Mouse (Mus musculus) MEL (cell line): ENCODE measurements around the gene Crocc. TPM values are rescaled to one million over a fixed set of nuclear protein-coding genes. Genes with fewer than 3 reads are reported as not detected.

ENCODE experiments used
- DNase-seq: peaks from one replicate; pipeline ENCODE4 v3.0.0; 2011; ENCODE audit warnings: low read depth, low spot score
- H3K27ac ChIP-seq: 2 replicates; pipeline ENCODE4 v1.5.1; 2012; ENCODE audit warnings: low read depth, mild to moderate bottlenecking, control low read depth, low read length, moderate library complexity; ENCODE audit not compliant: control insufficient read depth
- H3K27me3 ChIP-seq, 2 experiments: fragments of 150-350 bp in 1 of 2; sonication (generic) in 1 of 2; 2 replicates each; pipeline ENCODE4 v1.6.1; 2012; ENCODE audit warnings: low read length in 2 of 2, mild to moderate bottlenecking in 2 of 2, improper control_type of control experiment in 1 of 2, moderate library complexity in 1 of 2; ENCODE audit not compliant: insufficient read depth in 2 of 2, control insufficient read depth in 1 of 2
- H3K36me3 ChIP-seq, 2 experiments: 2 replicates each; pipeline ENCODE4 v1.6.1; 2012 to 2014; ENCODE audit warnings: low read length in 2 of 2, improper control_type of control experiment in 1 of 2, inconsistent platforms in 1 of 2, mild to moderate bottlenecking in 1 of 2; ENCODE audit not compliant: insufficient read depth in 2 of 2, control insufficient read depth in 1 of 2
- H3K4me1 ChIP-seq, 2 experiments: fragments of 150-350 bp in 1 of 2; sonication (generic) in 1 of 2; 2 replicates each; pipeline ENCODE4 v1.6.1; 2012; ENCODE audit warnings: low read length in 2 of 2, improper control_type of control experiment in 1 of 2, mild to moderate bottlenecking in 1 of 2; ENCODE audit not compliant: insufficient read depth in 2 of 2, control insufficient read depth in 1 of 2
- H3K4me3 ChIP-seq, 2 experiments: fragments of 150-350 bp in 1 of 2; sonication (generic) in 1 of 2; 2 replicates each; pipeline ENCODE4 v1.5.1; 2012; ENCODE audit warnings: low read depth in 2 of 2, low read length in 2 of 2, mild to moderate bottlenecking in 2 of 2, moderate library complexity in 2 of 2, control low read depth in 1 of 2, improper control_type of control experiment in 1 of 2; ENCODE audit not compliant: control insufficient read depth in 1 of 2, insufficient read depth in 1 of 2
- H3K79me2 ChIP-seq: 2 replicates; pipeline ENCODE4 v1.6.1; 2012; ENCODE audit warnings: mild to moderate bottlenecking, low read length, moderate library complexity; ENCODE audit not compliant: control insufficient read depth, poor library complexity, insufficient read depth
- H3K9ac ChIP-seq: 2 replicates; pipeline ENCODE4 v1.6.1; 2012; ENCODE audit warnings: low read depth, mild to moderate bottlenecking, control low read depth, low read length, moderate library complexity; ENCODE audit not compliant: control insufficient read depth, poor library complexity, severe bottlenecking
- H3K9me3 ChIP-seq: fragments of 150-350 bp; sonication (generic); replicated peaks from 2 replicates; pipeline ENCODE4 v1.6.1; 2012; ENCODE audit warnings: mild to moderate bottlenecking, low read length, improper control_type of control experiment, moderate library complexity; ENCODE audit not compliant: insufficient read depth
- CHD1 ChIP-seq: IDR thresholded peaks from 2 replicates; pipeline ENCODE4 v1.6.1; 2012; ENCODE audit warnings: low read depth, mild to moderate bottlenecking, inconsistent platforms, low read length, improper control_type of control experiment
- EP300 ChIP-seq, 2 experiments: IDR thresholded peaks; 2 replicates each; pipeline ENCODE4 v1.6.1; 2011; ENCODE audit warnings: improper control_type of control experiment in 2 of 2, low read length in 2 of 2, low read depth in 1 of 2, mild to moderate bottlenecking in 1 of 2
- ETS1 ChIP-seq: IDR thresholded peaks from 2 replicates; pipeline ENCODE4 v1.6.1; 2012; ENCODE audit warnings: low read depth, mild to moderate bottlenecking, inconsistent platforms, low read length, improper control_type of control experiment, moderate library complexity
- GABPA ChIP-seq: IDR thresholded peaks from 2 replicates; pipeline ENCODE4 v1.6.1; 2012; ENCODE audit warnings: low read depth, mild to moderate bottlenecking, inconsistent platforms, low read length, improper control_type of control experiment, moderate library complexity
- GATA1 ChIP-seq: IDR thresholded peaks from 2 replicates; pipeline ENCODE4 v1.6.1; 2011; ENCODE audit warnings: low read depth, low read length, improper control_type of control experiment
- KAT2A ChIP-seq: conservative IDR thresholded peaks from 2 replicates; pipeline ENCODE4 v1.6.1; 2012; ENCODE audit warnings: low read depth, low read length, improper control_type of control experiment, inconsistent platforms
- MAFK ChIP-seq: IDR thresholded peaks from 2 replicates; pipeline ENCODE4 v1.6.1; 2011; ENCODE audit warnings: low read depth, mild to moderate bottlenecking, low read length, improper control_type of control experiment, borderline replicate concordance
- MAZ ChIP-seq: IDR thresholded peaks from 2 replicates; pipeline ENCODE4 v1.6.1; 2012; ENCODE audit warnings: low read depth, mild to moderate bottlenecking, inconsistent platforms, low read length, improper control_type of control experiment
- MEF2A ChIP-seq: IDR thresholded peaks from 2 replicates; pipeline ENCODE4 v1.6.1; 2014; ENCODE audit warnings: low read depth, mild to moderate bottlenecking, inconsistent platforms, low read length, improper control_type of control experiment; ENCODE audit not compliant: poor library complexity, insufficient replicate concordance, severe bottlenecking; ENCODE audit errors: extremely low read depth
- MXI1 ChIP-seq: IDR thresholded peaks from 2 replicates; pipeline ENCODE4 v1.6.1; 2011; ENCODE audit warnings: mild to moderate bottlenecking, low read depth, low read length, improper control_type of control experiment
- MYB ChIP-seq: IDR thresholded peaks from 2 replicates; pipeline ENCODE4 v1.6.1; 2011; ENCODE audit warnings: mild to moderate bottlenecking, low read depth, low read length, improper control_type of control experiment
- MYC ChIP-seq: IDR thresholded peaks from 2 replicates; pipeline ENCODE4 v1.6.1; 2011; ENCODE audit warnings: low read depth, mild to moderate bottlenecking, low read length, improper control_type of control experiment, moderate library complexity
- NELFE ChIP-seq: IDR thresholded peaks from 2 replicates; pipeline ENCODE4 v1.6.1; 2011; ENCODE audit warnings: low read depth, low read length, improper control_type of control experiment
- POLR2A ChIP-seq, 2 experiments: IDR thresholded peaks; 2 replicates each; pipeline ENCODE4 v1.6.1; 2011 to 2012; ENCODE audit warnings: low read length in 2 of 2, mild to moderate bottlenecking in 2 of 2, control low read depth in 1 of 2, improper control_type of control experiment in 1 of 2, low read depth in 1 of 2, moderate library complexity in 1 of 2; ENCODE audit not compliant: control insufficient read depth in 1 of 2, insufficient read depth in 1 of 2, poor library complexity in 1 of 2
- POLR2AphosphoS2 ChIP-seq: IDR thresholded peaks from 2 replicates; pipeline ENCODE4 v1.6.1; 2011; ENCODE audit warnings: low read length, improper control_type of control experiment
- RCOR1 ChIP-seq: IDR thresholded peaks from 2 replicates; pipeline ENCODE4 v1.6.1; 2012; ENCODE audit warnings: low read depth, mild to moderate bottlenecking, inconsistent platforms, low read length, improper control_type of control experiment
- SIN3A ChIP-seq: IDR thresholded peaks from 2 replicates; pipeline ENCODE4 v1.6.1; 2012; ENCODE audit warnings: low read length, improper control_type of control experiment, inconsistent platforms
- TAL1 ChIP-seq: IDR thresholded peaks from 2 replicates; pipeline ENCODE4 v1.6.1; 2012; ENCODE audit warnings: mild to moderate bottlenecking, inconsistent platforms, low read length, moderate library complexity, mixed read lengths
- TBP ChIP-seq: IDR thresholded peaks from 2 replicates; pipeline ENCODE4 v1.8.0; 2011; ENCODE audit warnings: low read depth, low read length, improper control_type of control experiment
- TCF12 ChIP-seq: IDR thresholded peaks from 2 replicates; pipeline ENCODE4 v1.6.1; 2014; ENCODE audit warnings: low read depth, mild to moderate bottlenecking, inconsistent platforms, low read length, improper control_type of control experiment, moderate library complexity
- USF2 ChIP-seq, 2 experiments: IDR thresholded peaks; 2 replicates each; pipeline ENCODE4 v1.6.1; 2011 to 2012; ENCODE audit warnings: improper control_type of control experiment in 2 of 2, low read length in 2 of 2, borderline replicate concordance in 1 of 2, inconsistent platforms in 1 of 2, low read depth in 1 of 2, mild to moderate bottlenecking in 1 of 2; ENCODE audit not compliant: insufficient read depth in 1 of 2
- ZKSCAN1 ChIP-seq: IDR thresholded peaks from 2 replicates; pipeline ENCODE4 v1.6.1; 2012; ENCODE audit warnings: low read depth, mild to moderate bottlenecking, inconsistent platforms, low read length, improper control_type of control experiment, moderate library complexity
- ZNF384 ChIP-seq: IDR thresholded peaks from 2 replicates; pipeline ENCODE4 v1.6.1; 2012; ENCODE audit warnings: low read depth, mild to moderate bottlenecking, inconsistent platforms, low read length, improper control_type of control experiment
- polyA plus RNA-seq, 2 experiments: library from polyadenylated mRNA; stranded (reverse) in 1 of 2; unstranded in 1 of 2; fragments of >175 nt in 1 of 2; fragments of >200 nt in 1 of 2; gene quantifications; 2 replicates each; pipeline versions ENCODE4 v1.2.1 to v1.2.4; 2012; ENCODE audit warnings: low replicate concordance in 2 of 2, low read depth in 1 of 2; ENCODE audit not compliant: insufficient read length in 2 of 2, insufficient read depth in 1 of 2, missing spikeins in 1 of 2
- total RNA-seq: library from RNA; depleted of rRNA; stranded (reverse); fragments of 300-350 nt; gene quantifications from 2 replicates; pipeline ENCODE4 v1.2.3, GENCODE M21; 2012

The Crocc gene
- total and polyA plus RNA-seq, 3 experiments: 0.77 to 3.6 TPM; not detected in 1

DNA sequence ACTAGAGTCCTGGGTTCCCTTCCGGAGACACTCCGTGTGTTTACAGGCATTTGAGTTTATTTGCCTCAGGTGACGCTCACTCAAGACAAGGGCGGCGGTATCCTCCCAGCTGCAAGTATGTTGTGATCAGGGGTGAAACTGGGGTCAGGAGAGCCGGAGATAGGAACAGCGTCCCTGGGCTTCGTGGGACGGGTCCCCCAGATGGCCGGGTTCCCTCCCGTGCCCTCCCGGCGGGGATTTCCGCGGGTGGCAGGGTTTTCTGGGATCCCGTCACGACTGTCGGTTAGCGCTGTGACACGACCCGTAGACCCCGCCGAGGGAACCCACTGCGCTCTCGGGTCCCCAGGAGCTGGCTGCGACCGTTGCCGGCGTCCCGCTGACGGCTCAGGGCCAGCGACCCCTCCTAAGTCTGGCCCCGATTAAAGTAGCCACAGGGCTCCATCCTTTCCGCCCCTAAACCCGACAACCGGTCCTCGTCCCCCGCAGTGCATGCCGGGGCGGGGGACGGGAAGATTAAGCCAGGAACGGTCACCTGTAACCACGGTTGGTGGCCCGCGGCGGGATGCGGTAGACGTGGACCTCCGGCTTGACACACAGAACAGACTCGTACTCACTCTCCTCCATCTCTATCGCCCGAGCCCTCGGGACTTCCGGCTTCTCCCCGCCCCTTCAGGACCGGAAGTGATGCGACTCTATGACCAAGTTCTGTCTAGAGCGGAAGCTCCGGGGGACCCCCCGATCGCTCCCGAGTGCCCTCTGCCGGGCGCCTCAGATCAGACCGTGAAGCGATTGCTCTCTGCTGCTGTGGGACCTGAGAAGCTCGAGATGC is 17.5 kb upstream of the Crocc start, which contains the start of gene Necap2 (continued):
- TF ChIP-seq MYC: no peak
- TF ChIP-seq TCF12: peak; percentile 68
- TF ChIP-seq POLR2AphosphoS2: peak; percentile 83; the same call in 1 of the 2 replicates
- TF ChIP-seq TAL1: no peak
- TF ChIP-seq GABPA: no peak
- no peak for TF ChIP-seq RCOR1
- TF ChIP-seq ETS1: peak; percentile 65
- peak; percentile 68; the same call in 1 of the 2 replicates for TF ChIP-seq KAT2A
- TF ChIP-seq EP300 (IDR thresholded peaks at IDR 0.05; ENCODE audit: low read depth in 1 of 2, low read length in 2 of 2): peak in 1 of 2 experiments; percentile 31; a peak in 2 of 4 replicates
- TF ChIP-seq TBP: peak; percentile 92
- 0 out of 2 replicates have a peak, but pooled peaks have one; percentile 5 for TF ChIP-seq ZNF384
- TF ChIP-seq POLR2A (IDR thresholded peaks at IDR 0.05; ENCODE audit: control insufficient read depth in 1 of 2, insufficient read depth in 1 of 2, low read depth in 1 of 2, low read length in 2 of 2, poor library complexity in 1 of 2): peak; percentile 94 to 96

- peaks cover 10 to 31% of the 10 kb centered on the region in 2 experiments for H3K4me1 ChIP-seq
- no peaks in the 10 kb centered on the region for H3K9me3 ChIP-seq
- peak overlapping the region; percentile 93 for H3K27ac ChIP-seq
- H3K36me3 ChIP-seq: peaks cover 2 to 29% of the 10 kb centered on the region in 2 experiments; a peak in 3 of 4 replicates
- H3K79me2 ChIP-seq: peaks cover 32% of the 10 kb centered on the region
- H3K4me3 ChIP-seq: peak overlapping the region; percentile 92 to 98
- DNase-seq: peak; percentile 90
- H3K27me3 ChIP-seq: no peaks in the 10 kb centered on the region
- H3K9ac ChIP-seq: peak overlapping the region; percentile 84
- TF ChIP-seq ETS1 (peak; percentile 54), MAFK (no peak), MAZ (peak; percentile 30; the same call in 1 of the 2 replicates), EP300 (IDR thresholded peaks at IDR 0.05; ENCODE audit: low read depth in 1 of 2, low read length in 2 of 2) (peak in 1 of 2 experiments; percentile 30; a peak in 1 of 4 replicates), USF2 (IDR thresholded peaks at IDR 0.05; ENCODE audit: borderline replicate concordance in 1 of 2, insufficient read depth in 1 of 2, low read depth in 1 of 2, low read length in 2 of 2) (no peak), NELFE (peak; percentile 38; the same call in 1 of the 2 replicates), SIN3A (peak; percentile 58), TCF12 (peak; percentile 35; the same call in 1 of the 2 replicates), POLR2A (IDR thresholded peaks at IDR 0.05; ENCODE audit: control insufficient read depth in 1 of 2, insufficient read depth in 1 of 2, low read depth in 1 of 2, low read length in 2 of 2, poor library complexity in 1 of 2) (peak in 1 of 2 experiments; percentile 51; a peak in 2 of 4 replicates), GATA1 (peak; percentile 54), MYB (peak; percentile 15; the same call in 1 of the 2 replicates), MEF2A (no peak), TBP (peak; percentile 43), GABPA (no peak), CHD1 (0 out of 2 replicates have a peak, but pooled peaks have one; percentile 16), MYC (no peak), ZKSCAN1 (no peak), MXI1 (peak; percentile 43)
Observed at GRCm38 (mm10) chr4:141076761-141077506, 16.6 kb upstream of the Crocc start.
